Mouse (Mus musculus) liver, adult 2 months (tissue): ENCODE measurements at regions not wholly inside any gene's neighbourhood (a gene's known extent, or its start where the extent isn't known, plus 50 kb on each side); places are given as distances from the start of the nearest gene placed in this dataset.

Experiments
- CTCF ChIP-seq: fragments of 200-500 bp; IDR thresholded peaks from 2 replicates; pipeline ENCODE4 v1.5.1; 2011; ENCODE audit warnings: low read depth, low read length, control low read depth
- POLR2A ChIP-seq: fragments of 200-500 bp; IDR thresholded peaks from 2 replicates; pipeline ENCODE4 v1.6.1; 2011; ENCODE audit warnings: low read length, control low read depth; ENCODE audit not compliant: insufficient read depth; ENCODE audit errors: extremely low read depth

DNA sequence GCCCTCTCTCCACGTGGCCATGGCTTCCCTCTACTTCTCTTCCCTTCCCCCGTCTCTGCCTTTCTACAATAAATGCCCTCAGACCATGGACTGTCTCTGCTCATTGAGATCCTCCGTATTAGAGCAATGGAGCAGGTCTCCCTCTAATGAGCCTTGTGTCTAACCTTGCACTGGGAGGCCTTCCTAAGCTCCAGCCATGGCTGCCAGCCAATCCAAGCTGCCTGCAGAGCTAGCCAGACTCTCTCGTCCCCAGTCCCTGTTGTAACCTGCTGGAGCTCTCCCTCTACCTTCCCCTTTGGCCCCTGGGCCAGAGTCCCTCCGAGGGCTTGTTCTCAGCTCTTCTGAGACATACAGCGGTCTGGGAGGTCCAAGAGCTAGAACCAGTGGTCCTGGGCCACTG is 273.3 kb upstream of the Diaph2 start:
- TF ChIP-seq POLR2A (no peak), CTCF (no peak)
